Mouse (Mus musculus) hindbrain, postnatal 0 days (tissue): Measurements from ENCODE around the gene Daam1. TPM values are rescaled to one million over a fixed set of nuclear protein-coding genes. Genes with fewer than 3 reads are reported as not detected.

ENCODE experiments used
- ATAC-seq: fragments of 200-750 bp; cut with Nextera tagmentation; 2 replicates; pipeline ENCODE4 v1.8.0; 2017; ENCODE audit warnings: mild to moderate bottlenecking, moderate TSS enrichment, moderate library complexity
- DNase-seq: peaks from one replicate; pipeline ENCODE4 v3.0.0-alpha.2; 2015; ENCODE audit warnings: low spot score
- H3K27ac ChIP-seq: fragments of 300-500 bp; sonication (generic); 2 replicates; pipeline ENCODE4 v1.5.1; 2014; ENCODE audit warnings: mild to moderate bottlenecking
- H3K27me3 ChIP-seq: fragments of 300-500 bp; sonication (generic); 2 replicates; pipeline ENCODE4 v1.6.1; 2014; ENCODE audit warnings: low read length, mixed read lengths; ENCODE audit not compliant: insufficient read depth
- H3K36me3 ChIP-seq: fragments of 300-500 bp; sonication (generic); 2 replicates; pipeline ENCODE4 v1.6.1; 2014; ENCODE audit warnings: low read length, mixed read lengths; ENCODE audit not compliant: insufficient read depth
- H3K4me1 ChIP-seq: fragments of 300-500 bp; sonication (generic); 2 replicates; pipeline ENCODE4 v1.6.1; 2014; ENCODE audit warnings: antibody characterized with exemption, low read length, mixed read lengths; ENCODE audit not compliant: insufficient read depth
- H3K4me2 ChIP-seq: fragments of 300-500 bp; sonication (generic); 2 replicates; pipeline ENCODE4 v1.6.1; 2014; ENCODE audit warnings: low read depth, mild to moderate bottlenecking, low read length, moderate library complexity, mixed read lengths
- H3K4me3 ChIP-seq: fragments of 300-500 bp; sonication (generic); 2 replicates; pipeline ENCODE4 v1.5.1; 2014; ENCODE audit warnings: low read length
- H3K9ac ChIP-seq: fragments of 300-500 bp; sonication (generic); replicated peaks from 2 replicates; pipeline ENCODE4 v1.6.1; 2014; ENCODE audit warnings: mild to moderate bottlenecking, low read length, moderate library complexity, mixed read lengths
- H3K9me3 ChIP-seq: fragments of 300-500 bp; sonication (generic); 2 replicates; pipeline ENCODE4 v1.6.1; 2016; ENCODE audit warnings: low read length, mixed read lengths
- CTCF ChIP-seq: IDR thresholded peaks from 2 replicates; pipeline ENCODE4 v1.5.1; 2016; ENCODE audit warnings: antibody characterized with exemption, control low read depth, low read depth
- WGBS: fragments of 180-500 bp; shearing (Covaris S2); extraction: QIAGEN DNeasy Blood & Tissue Kit; methylation state at CpG from one replicate; pipeline ENCODE4 v1.1.7; 2014; 5-methylcytosine and 5-hydroxymethylcytosine counted together
- polyA plus RNA-seq: library from polyadenylated mRNA; unstranded; fragments of >200 nt; fragmentation: Nextera tagmentation; extraction: Ambion mirVana; gene quantifications from 2 replicates; pipeline ENCODE4 v1.2.1, GENCODE M21; 2015
- total RNA-seq: library from RNA; depleted of rRNA; stranded (reverse); fragments of >200 nt; gene quantifications from 2 replicates; pipeline ENCODE4 v1.2.3, GENCODE M21; 2014; rRNA removed

Gene Daam1
- total and polyA plus RNA-seq, 2 experiments from 2014 or later: 21.9 to 46.8 TPM

DNA sequence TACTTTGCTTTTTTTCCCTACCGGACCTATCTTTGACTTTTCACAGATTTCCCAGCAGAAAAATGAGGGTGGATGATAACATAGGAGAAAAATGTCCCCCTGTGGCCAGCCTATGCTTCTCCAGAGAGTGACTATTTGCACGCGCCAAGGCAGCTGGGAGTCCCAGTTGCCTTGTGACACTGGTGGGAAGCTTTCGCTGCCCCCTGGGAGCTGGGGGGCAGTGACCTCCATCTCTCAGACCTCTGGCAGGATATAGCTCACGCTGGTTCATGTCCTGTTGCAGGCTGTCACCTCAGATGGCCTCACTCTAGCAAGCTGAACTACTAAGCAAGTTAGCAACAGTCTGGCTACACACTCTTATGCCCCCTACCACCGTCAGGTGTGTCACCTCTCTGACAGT, 200.9 kb downstream of the Daam1 start:
- ATAC-seq (no peak), DNase-seq (no peak)
- H3K36me3 ChIP-seq: no peaks in the 10 kb centered on the region
- no peak overlapping the region for H3K9ac ChIP-seq
- no peak overlapping the region for H3K4me3 ChIP-seq
- H3K27me3 ChIP-seq: no peaks in the 10 kb centered on the region
- H3K4me1 ChIP-seq: no peaks in the 10 kb centered on the region
- WGBS: 80% methylated on average over 6 of the region's 6 CpGs
- H3K4me2 ChIP-seq: no peak overlapping the region
- H3K9me3 ChIP-seq: no peaks in the 10 kb centered on the region
- no peak overlapping the region for H3K27ac ChIP-seq
- no peak for TF ChIP-seq CTCF

DNA sequence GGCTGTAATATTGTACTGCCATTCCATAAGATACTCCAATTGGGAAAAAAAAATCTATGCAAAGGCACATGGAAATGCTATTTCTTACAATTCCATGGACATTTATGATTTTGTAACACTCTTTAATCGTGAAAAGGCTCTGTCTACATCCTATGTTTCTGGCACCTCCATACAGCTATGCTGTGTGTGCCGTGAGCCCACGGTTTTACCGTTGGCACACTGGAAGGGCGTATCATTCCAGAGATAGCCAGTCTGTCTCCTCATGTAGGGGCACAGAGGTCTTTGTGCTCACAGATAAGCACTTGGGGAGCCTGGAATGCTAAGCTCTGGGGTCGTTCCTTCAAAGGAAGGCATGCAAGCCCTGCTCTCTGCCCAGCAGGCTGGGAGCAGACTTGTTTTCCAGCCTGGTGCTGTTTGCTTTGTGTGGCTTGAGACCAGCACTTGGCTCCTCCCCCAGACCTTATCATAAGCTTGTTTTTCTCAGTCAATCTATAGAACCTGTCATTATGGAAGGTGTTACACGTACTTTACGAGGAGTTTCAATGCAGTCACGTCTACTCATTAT, 205.3 kb downstream of the Daam1 start:
- WGBS: 72% methylated on average over 9 of the region's 9 CpGs
- Histone ChIP-seq H3K4me1 (no peaks in the 10 kb centered on the region), H3K36me3 (no peaks in the 10 kb centered on the region), H3K4me3 (no peak overlapping the region), H3K9ac (no peak overlapping the region), H3K9me3 (peaks cover 3% of the 10 kb centered on the region; the same call in 1 of the 2 replicates), H3K4me2 (no peak overlapping the region), H3K27me3 (no peaks in the 10 kb centered on the region), H3K27ac (no peak overlapping the region)
- ATAC-seq (no peak), DNase-seq (no peak)
- no peak for TF ChIP-seq CTCF

DNA sequence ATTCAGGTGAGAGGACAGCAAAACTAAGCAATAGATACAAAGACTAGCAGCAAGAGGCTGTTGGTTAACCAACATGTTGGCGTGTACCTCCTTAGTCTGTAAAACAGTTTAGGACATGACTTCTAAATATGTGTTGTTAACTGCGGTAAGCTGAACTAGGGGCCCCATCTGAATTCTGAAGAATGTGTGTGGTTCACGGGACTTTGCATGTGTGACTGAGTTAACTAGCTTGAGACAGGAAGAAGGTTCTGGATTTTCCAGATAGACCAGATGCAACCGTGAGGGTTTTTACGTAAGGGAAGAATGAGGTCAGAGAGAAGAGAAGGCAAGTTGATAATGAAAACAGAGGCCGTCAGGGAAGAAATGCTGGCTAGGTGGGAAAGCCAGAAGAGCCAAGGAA, 206.2 kb downstream of the Daam1 start:
- Histone ChIP-seq H3K27me3 (no peaks in the 10 kb centered on the region), H3K9ac (no peak overlapping the region), H3K4me3 (no peak overlapping the region), H3K4me2 (no peak overlapping the region), H3K4me1 (no peaks in the 10 kb centered on the region), H3K36me3 (no peaks in the 10 kb centered on the region), H3K27ac (no peak overlapping the region), H3K9me3 (peaks cover 3% of the 10 kb centered on the region; the same call in 1 of the 2 replicates)
- ATAC-seq: no peak
- TF ChIP-seq CTCF: no peak
- DNase-seq: no peak
- WGBS: 95% methylated on average over 6 of the region's 6 CpGs

DNA sequence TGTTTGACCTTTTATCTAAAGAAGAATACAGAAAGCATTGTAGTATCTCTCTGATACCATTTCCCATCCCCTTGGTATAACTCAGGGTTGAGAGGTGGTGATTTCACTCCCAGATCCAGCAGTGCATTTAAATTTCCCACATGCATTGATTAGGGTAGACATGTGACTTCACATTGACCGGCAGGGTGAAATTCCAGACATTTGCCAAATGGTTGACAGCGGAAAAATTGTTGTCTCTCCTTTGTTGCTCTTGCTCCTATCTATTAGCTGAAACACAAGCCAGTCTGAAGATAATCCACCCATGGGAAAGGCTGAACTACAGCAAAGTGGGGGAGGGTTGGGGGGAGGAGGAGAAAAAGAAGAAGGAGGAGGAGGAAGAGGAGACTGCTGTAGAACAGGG, 208.0 kb downstream of the Daam1 start:
- H3K27me3 ChIP-seq: no peaks in the 10 kb centered on the region
- H3K4me1 ChIP-seq: no peaks in the 10 kb centered on the region
- 32% methylated on average over 2 of the region's 2 CpGs for WGBS
- no peak for TF ChIP-seq CTCF
- no peak overlapping the region for H3K4me2 ChIP-seq
- H3K27ac ChIP-seq: no peak overlapping the region
- peaks cover 3% of the 10 kb centered on the region; the same call in 1 of the 2 replicates for H3K9me3 ChIP-seq
- ATAC-seq (no peak), DNase-seq (no peak)
- H3K36me3 ChIP-seq: no peaks in the 10 kb centered on the region
- H3K9ac ChIP-seq: no peak overlapping the region
- no peak overlapping the region for H3K4me3 ChIP-seq

DNA sequence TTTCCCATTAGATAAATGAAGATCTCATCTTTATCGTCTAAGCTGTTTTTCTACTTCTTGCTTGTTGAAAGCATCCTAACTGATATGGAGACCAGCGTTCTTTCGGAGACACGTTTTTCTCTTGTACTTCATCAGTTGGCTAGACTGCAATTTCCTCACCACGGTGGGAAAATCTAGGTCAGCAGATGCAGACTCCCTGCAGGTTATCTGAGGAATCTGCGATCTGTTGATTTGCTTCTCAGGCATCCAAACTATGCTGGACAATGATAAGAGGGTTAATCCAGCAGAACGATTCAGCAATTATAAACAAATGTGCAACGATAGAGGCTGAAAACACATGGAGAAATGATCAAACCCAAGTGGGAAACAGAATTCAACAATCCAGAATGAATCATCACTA, 208.6 kb downstream of the Daam1 start:
- Histone ChIP-seq H3K9me3 (peaks cover 3% of the 10 kb centered on the region; the same call in 1 of the 2 replicates), H3K27me3 (no peaks in the 10 kb centered on the region), H3K27ac (no peak overlapping the region), H3K4me2 (no peak overlapping the region), H3K4me3 (no peak overlapping the region), H3K36me3 (no peaks in the 10 kb centered on the region), H3K9ac (no peak overlapping the region), H3K4me1 (no peaks in the 10 kb centered on the region)
- no peak for ATAC-seq
- no peak for DNase-seq
- 62% methylated on average over 8 of the region's 8 CpGs for WGBS
- TF ChIP-seq CTCF: no peak

DNA sequence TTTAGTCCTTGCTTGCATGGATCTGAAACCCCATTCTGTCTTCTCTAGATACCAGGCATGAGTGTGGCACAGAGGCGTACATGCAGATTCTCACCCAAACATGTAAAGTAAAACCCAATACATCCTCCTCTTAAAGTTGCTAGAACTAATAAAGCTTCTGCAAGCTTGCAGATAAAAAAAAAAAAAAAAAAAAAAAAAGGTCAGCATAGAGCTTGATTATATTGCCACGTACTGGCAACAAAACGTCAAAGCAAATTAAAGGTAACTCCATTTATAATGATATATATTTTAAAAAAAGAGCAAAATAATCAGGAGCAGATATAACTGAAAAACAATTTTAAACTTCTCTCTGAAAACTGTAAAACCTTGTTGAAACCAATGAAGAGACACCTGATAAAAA, 210.4 kb downstream of the Daam1 start:
- Histone ChIP-seq H3K4me3 (no peak overlapping the region), H3K27ac (no peak overlapping the region), H3K4me1 (no peaks in the 10 kb centered on the region), H3K9ac (no peak overlapping the region), H3K36me3 (no peaks in the 10 kb centered on the region), H3K9me3 (peaks cover 3% of the 10 kb centered on the region; the same call in 1 of the 2 replicates), H3K4me2 (no peak overlapping the region), H3K27me3 (no peaks in the 10 kb centered on the region)
- no peak for ATAC-seq
- no peak for DNase-seq
- no peak for TF ChIP-seq CTCF
- WGBS: 96% methylated on average over 3 of the region's 3 CpGs

Other genes with a start within 250 kb of the Daam1 start
- 20.5 and 23.7 TPM in 2 replicates for gene Gpr135, start 240.0 kb downstream of the Daam1 start, total RNA-seq
- 11.0 and 11.5 TPM in 2 replicates for gene Gpr135, start 240.0 kb downstream of the Daam1 start, polyA plus RNA-seq